Mouse (Mus musculus) liver, embryonic 14.5 days (tissue): Measurements from ENCODE around the gene AI661453. TPM values are rescaled to one million over a fixed set of nuclear protein-coding genes. Genes with fewer than 3 reads are reported as not detected.

Experiments
- ATAC-seq: fragments of 200-750 bp; cut with Nextera tagmentation; 2 replicates; pipeline ENCODE4 v1.8.0; 2017; ENCODE audit warnings: moderate number of reproducible peaks, mild to moderate bottlenecking, moderate library complexity; ENCODE audit not compliant: insufficient read depth
- DNase-seq, 3 experiments: peaks; one replicate each; pipeline ENCODE4 v3.0.0-alpha.2; 2012 to 2013; ENCODE audit warnings: low read depth in 3 of 3, low spot score in 3 of 3
- H3K27ac ChIP-seq: fragments of 300-500 bp; sonication (generic); 2 replicates; pipeline ENCODE4 v1.5.1; 2014; ENCODE audit warnings: moderate library complexity, mild to moderate bottlenecking, control low read depth, inconsistent platforms
- H3K27me3 ChIP-seq: fragments of 300-500 bp; sonication (generic); 2 replicates; pipeline ENCODE4 v1.6.1; 2014; ENCODE audit warnings: mild to moderate bottlenecking, low read length, moderate library complexity; ENCODE audit not compliant: control insufficient read depth, insufficient read depth
- H3K36me3 ChIP-seq: fragments of 300-500 bp; sonication (generic); replicated peaks from 2 replicates; pipeline ENCODE4 v1.6.1; 2014; ENCODE audit warnings: low read depth; ENCODE audit not compliant: control insufficient read depth, insufficient read depth
- H3K4me1 ChIP-seq, 2 experiments: fragments of 200-500 bp in 1 of 2; fragments of 300-500 bp in 1 of 2; sonication (generic) in 1 of 2; replicated peaks; 2 replicates each; pipeline ENCODE4 v1.6.1; 2012 to 2014; ENCODE audit warnings: antibody characterized with exemption in 1 of 2, inconsistent platforms in 1 of 2, low read length in 1 of 2; ENCODE audit not compliant: control insufficient read depth in 2 of 2, insufficient read depth in 2 of 2
- H3K4me2 ChIP-seq: fragments of 300-500 bp; sonication (generic); 2 replicates; pipeline ENCODE4 v1.6.1; 2014; ENCODE audit warnings: low read depth, mild to moderate bottlenecking, control low read depth, moderate library complexity
- H3K4me3 ChIP-seq, 2 experiments: fragments of 200-500 bp in 1 of 2; fragments of 300-500 bp in 1 of 2; sonication (generic) in 1 of 2; 2 replicates each; pipeline ENCODE4 v1.5.1; 2012 to 2014; ENCODE audit warnings: low read depth in 2 of 2, low read length in 2 of 2, mild to moderate bottlenecking in 2 of 2, control low read depth in 1 of 2, inconsistent platforms in 1 of 2, moderate library complexity in 1 of 2; ENCODE audit not compliant: insufficient read depth in 1 of 2
- H3K9ac ChIP-seq: fragments of 300-500 bp; sonication (generic); replicated peaks from 2 replicates; pipeline ENCODE4 v1.6.1; 2014; ENCODE audit warnings: mild to moderate bottlenecking, control low read depth, moderate library complexity
- H3K9me3 ChIP-seq: fragments of 300-500 bp; sonication (generic); 2 replicates; pipeline ENCODE4 v1.6.1; 2016; ENCODE audit warnings: low read length, mixed read lengths; ENCODE audit not compliant: control insufficient read depth
- CTCF ChIP-seq: IDR thresholded peaks from 2 replicates; pipeline ENCODE4 v1.5.1; 2016; ENCODE audit warnings: antibody characterized with exemption, low read depth, control low read depth
- EP300 ChIP-seq: IDR thresholded peaks from 2 replicates; pipeline ENCODE4 v1.6.1; 2016; ENCODE audit warnings: antibody characterized with exemption, low read depth
- WGBS: fragments of 180-500 bp; shearing (Covaris S2); extraction: QIAGEN DNeasy Blood & Tissue Kit; methylation state at CpG from one replicate; pipeline ENCODE4 v1.1.7; 2014; ENCODE audit not compliant: insufficient replicate concordance; 5-methylcytosine and 5-hydroxymethylcytosine counted together
- polyA plus RNA-seq, 2 experiments: library from polyadenylated mRNA; depleted of rRNA in 1 of 2; stranded (reverse) in 1 of 2; unstranded in 1 of 2; fragments of >200 nt; fragmentation: Nextera tagmentation in 1 of 2; extraction: Ambion mirVana in 1 of 2; gene quantifications; 2 replicates each; pipeline versions ENCODE4 v1.2.1 to v1.2.3; 2012 to 2014

Gene AI661453
- polyA plus RNA-seq, 2 experiments = 0.42 to 0.56 TPM

GRCm38 (mm10) chr17:47430815-47431214 lies 5.6 kb upstream of the AI661453 start:
- ATAC-seq = no peak

GRCm38 (mm10) chr17:47436907-47437547 lies 612 bp downstream of the AI661453 start, which contains the start of gene 1700001C19Rik:
Gene 1700001C19Rik (minus strand): TSS chr17:47437376.
- no peak within 1 kb of the TSS for H3K27ac ChIP-seq

More at GRCm38 (mm10) chr17:47430815-47431214, 5.6 kb upstream of the AI661453 start:
- no peak for DNase-seq
- no peaks in the 10 kb centered on the region for H3K27me3 ChIP-seq
- H3K4me2 ChIP-seq = no peak overlapping the region
- H3K27ac ChIP-seq = no peak overlapping the region
- H3K9ac ChIP-seq = no peak overlapping the region
- H3K9me3 ChIP-seq = no peaks in the 10 kb centered on the region
- 61% methylated on average over 5 of the region's 5 CpGs for WGBS
- no peaks in the 10 kb centered on the region for H3K36me3 ChIP-seq
- peak; percentile 20; the same call in 1 of the 2 replicates for TF ChIP-seq CTCF
- TF ChIP-seq EP300 = no peak
- no peak overlapping the region for H3K4me3 ChIP-seq
- H3K4me1 ChIP-seq = peaks cover 0 to 3% of the 10 kb centered on the region in 2 experiments; a peak in 1 of 4 replicates

GRCm38 (mm10) chr17:47438611-47439010 lies 2.2 kb downstream of the AI661453 start:
- WGBS = 51% methylated on average over 6 of the region's 6 CpGs
- Histone ChIP-seq H3K27ac (no peak overlapping the region), H3K9me3 (no peaks in the 10 kb centered on the region), H3K27me3 (peaks cover 24% of the 10 kb centered on the region), H3K9ac (no peak overlapping the region), H3K4me2 (no peak overlapping the region), H3K4me3 (no peak overlapping the region), H3K36me3 (no peaks in the 10 kb centered on the region), H3K4me1 (peaks cover 0 to 30% of the 10 kb centered on the region in 2 experiments; a peak in 3 of 4 replicates)
- DNase-seq (no peak), ATAC-seq (no peak)
- TF ChIP-seq EP300 = no peak
- TF ChIP-seq CTCF = no peak

More at GRCm38 (mm10) chr17:47436907-47437547, 612 bp downstream of the AI661453 start, which contains the start of gene 1700001C19Rik:
- H3K9ac ChIP-seq = peak within 1 kb of the TSS; percentile 28; the same call in 1 of the 2 replicates
- H3K4me1 ChIP-seq = peaks cover 0 to 33% of the 10 kb centered on the region in 2 experiments; a peak in 3 of 4 replicates
- peak within 1 kb of the TSS; percentile 67 for H3K4me2 ChIP-seq
- peak within 1 kb of the TSS; percentile 32 to 54 for H3K4me3 ChIP-seq
- TF ChIP-seq EP300 (no peak), CTCF (no peak)
- no peaks in the 10 kb centered on the region for H3K9me3 ChIP-seq
- ATAC-seq (no peak), DNase-seq (no peak)
- H3K36me3 ChIP-seq = no peaks in the 10 kb centered on the region
- H3K27me3 ChIP-seq = peaks cover 24% of the 10 kb centered on the region
- 3% methylated on average over 23 of the region's 25 CpGs for WGBS

- Histone ChIP-seq H3K4me1 (peaks cover 0 to 30% of the 10 kb centered on the region in 2 experiments; a peak in 3 of 4 replicates), H3K9me3 (no peaks in the 10 kb centered on the region), H3K36me3 (no peaks in the 10 kb centered on the region), H3K9ac (no peak overlapping the region), H3K4me3 (no peak overlapping the region), H3K27ac (no peak overlapping the region; the same call in 1 of the 2 replicates), H3K4me2 (0 out of 2 replicates have a peak overlapping the region, but pooled peaks have one; percentile 11), H3K27me3 (peaks cover 24% of the 10 kb centered on the region)
- TF ChIP-seq CTCF (no peak), EP300 (no peak)
- no peak for DNase-seq
- WGBS = 21% methylated on average over 9 of the region's 9 CpGs
- ATAC-seq = peak; percentile 51
These were observed 3.1 kb downstream of the AI661453 start for GRCm38 (mm10) chr17:47439396-47440028.

- peaks cover 0 to 31% of the 10 kb centered on the region in 2 experiments; a peak in 3 of 4 replicates for H3K4me1 ChIP-seq
- H3K4me3 ChIP-seq = no peak overlapping the region
- WGBS = 54% methylated on average over 9 of the region's 9 CpGs
- peaks cover 24% of the 10 kb centered on the region for H3K27me3 ChIP-seq
- no peaks in the 10 kb centered on the region for H3K9me3 ChIP-seq
- H3K36me3 ChIP-seq = no peaks in the 10 kb centered on the region
- TF ChIP-seq CTCF (no peak), EP300 (no peak)
- no peak for ATAC-seq
- H3K9ac ChIP-seq = no peak overlapping the region
- no peak for DNase-seq
- no peak overlapping the region for H3K4me2 ChIP-seq
- H3K27ac ChIP-seq = no peak overlapping the region
These were observed 4.0 kb downstream of the AI661453 start for GRCm38 (mm10) chr17:47440359-47440890.
